Mouse (Mus musculus): ENCODE data around the gene Zfp369.
"Not testable (repeated sequence)": the region's sequence is repeated elsewhere in the genome, so short reads cannot be mapped to it uniquely, and the experiment has no call there.

Zfp369 gene

DNA sequence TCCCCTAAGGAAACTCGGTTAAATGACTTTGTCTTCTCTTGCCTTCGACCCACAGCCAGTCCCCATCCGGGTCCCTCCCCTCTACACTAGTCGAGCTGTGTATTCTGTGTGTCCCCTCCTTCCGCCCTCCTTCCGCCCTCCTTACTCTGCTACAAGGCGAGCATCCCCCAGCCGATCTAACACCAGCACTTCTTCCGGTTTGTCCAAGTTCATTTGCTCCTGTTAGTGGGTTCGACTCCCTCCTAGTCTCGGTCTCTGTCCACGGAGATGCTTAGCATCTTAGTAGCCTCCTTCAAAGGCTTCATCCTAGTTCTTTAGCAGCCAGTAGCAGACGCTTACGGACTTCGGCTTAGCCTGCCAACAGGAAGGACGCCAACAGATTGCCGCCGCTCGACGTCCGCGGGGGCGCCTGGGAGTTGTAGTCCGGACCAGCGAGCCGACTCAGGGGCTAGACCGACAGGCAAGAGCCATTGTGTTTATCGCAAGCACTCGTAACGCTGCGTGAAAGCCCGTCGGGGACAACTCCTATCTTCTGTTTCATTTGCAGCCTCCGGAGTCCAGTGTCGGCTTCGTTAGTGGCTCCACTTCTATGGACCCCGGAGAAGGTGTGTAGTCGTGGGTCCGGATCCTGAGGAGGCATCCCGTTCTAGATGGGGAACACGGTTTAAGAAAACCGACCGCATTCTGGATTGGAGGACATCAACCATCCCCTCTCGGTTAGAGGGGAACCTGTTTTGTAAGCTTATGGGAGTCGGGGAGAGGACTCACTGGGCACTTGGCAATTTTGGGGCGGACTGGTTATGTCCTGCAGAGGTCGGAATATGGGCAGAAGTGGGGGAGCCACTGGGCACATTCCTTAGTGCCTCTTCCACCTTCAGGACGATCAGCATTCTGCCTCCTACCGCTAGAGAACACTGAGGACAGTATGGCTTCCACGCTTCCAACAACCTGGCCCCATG is at the start of gene Zfp369:
Zfp369 (plus strand) TSS at position 432 of the 959 bp plus-strand sequence.
- DNase-seq (ENCODE audit: extremely low spot score): peak; percentile 93

DNA sequence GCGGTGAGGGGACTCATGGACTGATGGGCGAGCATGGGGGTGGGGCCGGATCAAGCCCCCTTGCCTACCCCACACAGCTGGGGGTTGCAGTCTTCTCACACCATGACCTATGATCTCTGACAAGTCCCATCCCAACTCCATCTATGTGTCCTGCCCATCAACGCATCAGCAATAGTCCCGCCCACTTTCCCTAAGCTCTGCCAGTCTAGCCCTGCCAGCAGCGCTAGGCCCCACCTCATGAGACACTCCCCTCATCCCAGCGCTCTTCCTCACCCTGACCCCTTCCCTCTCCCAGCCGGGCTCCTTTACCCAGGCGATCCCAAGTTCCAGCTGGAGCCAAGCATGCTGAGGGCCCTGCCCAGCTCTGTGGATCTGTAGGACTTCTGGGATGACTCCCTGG is 41.4 kb upstream of the Zfp369 start:
- no peak for DNase-seq (ENCODE audit: extremely low spot score)

- no peak for DNase-seq (ENCODE audit: extremely low spot score)
Measured at GRCm38 (mm10) chr13:65240509-65241098, 38.0 kb upstream of the Zfp369 start.

- peak; percentile 92 for DNase-seq (ENCODE audit: extremely low spot score)
Measured at GRCm38 (mm10) chr13:65241099-65241626, 37.5 kb upstream of the Zfp369 start.

- DNase-seq (ENCODE audit: extremely low spot score): peak; percentile 49
Measured at GRCm38 (mm10) chr13:65241627-65242318, 36.8 kb upstream of the Zfp369 start.

- no peak for DNase-seq (ENCODE audit: extremely low spot score)
Measured at GRCm38 (mm10) chr13:65242319-65242787, 36.3 kb upstream of the Zfp369 start.

DNA sequence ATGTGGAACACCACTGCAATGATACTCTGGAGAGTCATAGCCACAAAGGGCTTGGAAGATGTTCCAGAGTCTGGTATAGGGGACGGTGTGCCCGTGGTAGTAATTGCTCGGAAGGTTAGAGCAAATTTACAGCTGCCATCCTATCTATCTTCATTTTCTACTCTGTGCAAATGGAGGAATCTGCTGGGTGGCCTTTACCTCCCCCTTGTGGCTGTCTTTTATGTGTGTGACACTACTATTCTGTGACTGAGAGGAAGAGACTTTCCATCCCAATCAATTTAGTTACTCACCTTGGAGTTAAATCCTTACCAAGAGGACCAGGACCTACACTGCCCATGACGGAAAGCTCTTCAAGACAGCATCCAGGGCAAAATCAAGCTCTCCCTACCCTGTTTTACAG is 35.3 kb upstream of the Zfp369 start:
- DNase-seq (ENCODE audit: extremely low spot score): no peak

DNA sequence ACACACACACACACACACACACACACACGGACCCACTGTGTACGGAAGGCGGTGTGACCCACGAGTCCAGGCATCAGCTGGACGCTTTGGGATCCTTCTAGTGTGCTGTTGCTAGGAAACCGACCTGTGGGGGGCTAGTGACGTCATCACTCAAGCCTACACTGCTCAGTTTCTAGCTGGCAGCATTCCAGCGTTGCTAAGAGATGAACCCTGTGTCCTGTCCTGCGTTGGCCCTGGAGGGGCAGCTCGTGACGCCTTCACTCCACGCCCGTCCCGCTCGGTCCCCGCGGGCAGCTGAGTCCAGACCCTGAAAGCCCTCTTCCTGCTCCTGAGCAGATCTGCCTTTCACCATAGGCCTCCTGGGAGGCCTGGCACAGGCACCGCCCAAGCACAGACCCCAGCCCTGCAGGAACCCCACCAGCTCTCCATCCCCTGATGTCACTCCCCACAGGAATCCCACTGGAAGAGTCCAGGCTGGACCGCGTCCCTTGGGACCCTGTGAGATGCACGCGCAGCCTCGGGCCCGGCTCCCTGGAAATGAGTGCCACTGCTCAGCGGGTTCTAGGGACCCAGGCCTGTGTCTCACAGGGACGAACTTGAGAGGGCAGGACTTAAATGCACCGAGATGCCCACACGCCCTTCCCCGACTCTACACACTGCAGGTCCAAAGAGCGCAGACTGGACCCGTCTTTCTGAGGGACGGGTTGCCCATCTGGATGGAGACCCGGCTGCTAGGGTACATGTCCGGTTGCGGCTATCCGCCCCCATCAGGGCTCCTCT is 20.2 kb upstream of the Zfp369 start:
- DNase-seq (ENCODE audit: extremely low spot score): peak; percentile 16

GRCm38 (mm10) chr13:65259239-65259638 is 19.4 kb upstream of the Zfp369 start, which contains the start of gene Gm10775:
TSS of gene Gm10775 (plus strand) at chr13:65259539.
- DNase-seq (ENCODE audit: extremely low spot score): no peak

- no peak for DNase-seq (ENCODE audit: extremely low spot score)
Measured at GRCm38 (mm10) chr13:65262086-65262485, 16.5 kb upstream of the Zfp369 start.

GRCm38 (mm10) chr13:65277994-65278382 is 626 bp upstream of the Zfp369 start:
- DNase-seq (ENCODE audit: extremely low spot score): no peak

GRCm38 (mm10) chr13:65286771-65287170 is 8.2 kb downstream of the Zfp369 start:
- no peak for DNase-seq (ENCODE audit: extremely low spot score)

DNA sequence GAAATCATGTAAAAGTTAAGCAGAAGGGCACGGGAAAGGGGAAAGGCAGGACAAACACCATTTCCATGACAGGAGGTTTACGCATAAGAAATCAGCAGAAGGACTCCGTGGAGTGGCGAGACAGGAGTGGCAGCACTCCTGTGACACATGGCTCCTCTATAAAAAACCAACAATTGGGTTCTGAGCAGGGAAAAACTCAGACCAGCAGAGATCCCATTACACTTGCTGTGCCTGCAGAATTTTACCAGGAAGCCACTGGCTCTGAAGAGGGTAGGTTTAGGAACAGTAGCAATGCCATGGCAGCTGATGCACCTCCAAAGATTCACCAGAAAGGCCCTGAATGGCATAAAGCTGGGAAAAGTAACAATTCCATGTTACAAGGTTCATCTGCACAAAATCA is 17.7 kb downstream of the Zfp369 start:
- no peak for DNase-seq (ENCODE audit: extremely low spot score)

DNA sequence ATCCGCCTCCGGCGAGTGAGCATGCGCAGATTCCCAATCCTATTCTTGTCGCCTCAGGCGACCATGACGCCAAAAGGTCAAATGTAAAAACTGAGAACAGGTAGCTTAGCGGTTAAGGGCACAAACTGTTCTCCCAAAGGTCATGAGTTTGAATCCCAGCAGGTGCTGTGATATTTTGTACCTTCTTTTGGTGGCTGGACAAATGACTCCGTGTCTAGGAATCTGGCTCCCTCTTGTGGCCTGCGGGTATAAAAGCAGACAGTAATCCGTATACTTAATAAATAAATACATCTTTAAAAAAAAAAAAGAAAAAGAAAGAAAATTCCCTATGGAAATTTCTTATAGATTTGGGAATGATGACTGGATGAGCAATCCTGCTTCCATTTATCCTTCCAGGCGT is 32.2 kb downstream of the Zfp369 start:
- DNase-seq (ENCODE audit: extremely low spot score): peak; percentile 19

DNA sequence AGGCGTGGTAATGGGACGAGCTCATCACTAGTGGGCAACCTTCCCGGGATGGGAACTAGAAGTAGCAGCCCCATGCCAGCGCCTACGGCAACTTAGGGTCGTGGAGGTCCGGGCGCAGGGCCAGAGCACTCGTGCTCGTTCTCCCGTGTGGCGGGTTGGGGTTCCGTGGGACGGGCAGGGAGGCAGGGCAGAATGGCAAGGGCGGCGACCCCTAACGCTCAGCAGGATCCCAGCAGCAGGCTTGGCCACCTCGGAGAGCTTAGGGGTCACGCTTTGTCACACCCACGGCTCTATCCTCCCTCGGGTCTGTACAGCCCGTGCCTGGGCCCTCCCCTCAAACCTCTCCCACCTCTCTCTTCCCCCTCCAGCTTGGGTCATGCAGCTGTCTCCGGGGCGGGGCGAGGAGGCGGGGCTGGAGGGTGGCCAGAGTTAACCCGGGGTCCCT is 32.7 kb downstream of the Zfp369 start:
- DNase-seq (ENCODE audit: extremely low spot score): no peak

DNA sequence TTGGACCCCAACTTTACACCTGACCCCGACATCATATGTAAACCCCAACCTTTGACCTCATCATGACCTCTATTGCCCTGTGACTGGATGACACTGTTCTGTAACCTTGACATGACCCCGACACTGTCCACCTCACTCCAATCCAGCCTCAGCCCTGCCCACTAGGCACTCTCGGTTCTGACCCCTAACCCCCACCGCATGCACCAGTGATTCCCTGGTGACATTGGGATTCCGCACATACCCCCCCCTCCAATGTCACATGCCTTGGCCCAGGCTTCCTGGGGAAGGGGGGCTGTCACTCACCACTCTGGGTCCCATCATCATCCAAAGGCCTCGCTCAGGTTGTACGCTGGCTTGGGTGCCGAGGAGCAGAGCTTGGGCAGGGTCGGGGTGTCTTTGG is 33.2 kb downstream of the Zfp369 start:
- no peak for DNase-seq (ENCODE audit: extremely low spot score)

GRCm38 (mm10) chr13:65348501-65348900 is 69.9 kb downstream of the Zfp369 start:
- not testable (repeated sequence) for DNase-seq (ENCODE audit: extremely low spot score)

GRCm38 (mm10) chr13:65351768-65352167 is 73.2 kb downstream of the Zfp369 start:
- DNase-seq (ENCODE audit: extremely low spot score): peak; percentile 3
